Mouse (Mus musculus) MN1 (cell line): ENCODE data around the gene Carhsp1.

ENCODE experiments used
- DNase-seq: peaks from one replicate; pipeline ENCODE4 v3.0.0-alpha.2; 2016; ENCODE audit warnings: low spot score

The Carhsp1 gene

DNA sequence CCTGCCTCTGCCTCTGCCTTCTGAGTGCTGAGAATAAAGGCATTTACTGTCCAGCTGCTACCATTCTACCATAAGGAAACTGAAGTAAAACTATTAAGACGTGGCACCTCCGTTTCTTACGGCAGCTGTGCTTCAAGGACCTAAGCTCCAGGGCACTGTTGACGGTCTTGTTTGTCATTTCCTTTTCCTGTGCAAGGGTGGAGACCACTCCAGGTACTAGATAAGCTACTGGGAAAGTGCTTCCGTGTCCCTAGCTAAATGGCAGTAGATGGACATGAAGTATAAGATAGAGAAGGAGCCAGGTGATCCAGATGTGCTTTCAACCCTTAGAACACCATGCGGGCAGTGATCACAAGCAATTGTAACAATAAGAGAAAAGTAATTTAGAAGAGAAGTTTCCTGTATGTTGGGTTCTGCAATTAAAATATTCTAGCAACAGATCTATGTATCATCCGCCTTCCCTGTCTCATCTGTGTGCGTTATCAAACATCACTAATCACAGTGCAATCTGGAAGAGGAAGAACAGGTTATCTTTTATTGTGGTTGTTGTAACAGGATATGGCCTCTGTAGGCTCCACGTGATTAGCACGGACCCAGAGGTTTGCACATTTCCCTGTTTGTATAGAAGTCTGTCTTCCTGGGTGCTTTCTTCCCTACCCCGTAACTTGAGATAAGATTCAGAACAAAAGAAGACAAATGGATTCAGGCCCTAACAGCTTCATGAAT, 32.3 kb downstream of the Carhsp1 start:
- DNase-seq: no peak

DNA sequence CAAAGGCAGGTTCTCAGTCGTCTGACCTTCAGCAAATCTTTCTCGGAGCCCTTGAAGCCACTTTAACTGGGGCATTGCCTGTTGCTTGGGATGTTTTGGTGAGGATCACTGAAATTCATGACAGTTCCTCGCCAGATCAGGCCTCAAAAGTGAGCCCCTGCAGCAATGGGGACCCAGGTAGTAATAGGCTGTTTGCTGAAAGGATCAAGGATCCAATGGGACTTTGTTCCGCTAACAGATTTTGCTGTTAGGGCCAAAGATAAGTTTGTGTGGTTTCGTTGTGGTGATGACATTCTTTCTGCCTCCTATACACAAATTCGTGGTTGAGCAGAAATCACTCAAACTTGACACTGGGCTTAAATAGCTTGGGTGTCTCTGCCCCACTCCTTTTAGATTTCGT, 33.8 kb downstream of the Carhsp1 start:
- no peak for DNase-seq

DNA sequence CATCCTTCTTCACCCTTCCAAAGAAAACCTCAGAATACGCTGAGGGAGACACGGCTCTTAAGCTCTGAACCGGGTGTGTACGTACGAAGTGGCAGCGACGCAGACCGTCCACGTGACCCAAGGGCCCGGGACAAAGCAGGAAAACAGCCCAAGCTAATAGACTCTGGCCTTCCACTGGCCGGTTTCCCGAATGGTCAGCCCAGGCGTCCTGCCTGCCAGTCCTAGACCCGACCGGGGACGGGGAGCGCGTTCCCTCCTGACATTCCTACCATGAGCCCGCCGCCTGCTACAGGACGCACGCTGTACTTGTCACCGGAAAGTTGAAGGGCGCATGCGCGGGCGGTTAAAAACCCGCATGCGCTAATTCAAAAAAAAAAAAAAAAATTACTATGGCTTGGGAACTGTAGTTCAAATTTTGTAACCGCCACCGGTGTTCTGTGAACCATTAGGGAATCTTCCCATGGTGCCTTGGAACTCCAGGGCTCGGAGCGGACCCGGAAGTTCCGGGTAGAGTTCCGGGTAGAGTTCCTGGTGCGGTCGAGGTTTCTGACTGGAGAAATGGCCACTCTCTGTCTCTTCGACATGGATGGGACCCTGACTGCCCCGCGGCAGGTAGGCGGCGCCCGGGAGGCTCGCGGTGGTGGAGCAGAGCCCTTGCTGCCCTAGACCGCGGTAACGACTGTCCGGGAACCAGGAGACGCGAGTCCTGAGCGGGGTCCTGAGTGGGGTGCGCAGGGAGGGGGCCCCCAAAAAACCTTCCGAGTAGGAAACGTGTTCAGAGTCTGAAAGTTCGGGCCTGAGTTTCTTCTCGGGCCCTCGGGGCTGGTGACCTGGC, 34.5 kb downstream of the Carhsp1 start, which contains the start of the genes Pmm2 and Tmem186:
Gene Pmm2 (plus strand): TSS at position 458 of the 835 bp plus-strand sequence.
Gene Tmem186 (minus strand): TSS at position 496 of the 835 bp plus-strand sequence.
- peak; percentile 96 for DNase-seq

DNA sequence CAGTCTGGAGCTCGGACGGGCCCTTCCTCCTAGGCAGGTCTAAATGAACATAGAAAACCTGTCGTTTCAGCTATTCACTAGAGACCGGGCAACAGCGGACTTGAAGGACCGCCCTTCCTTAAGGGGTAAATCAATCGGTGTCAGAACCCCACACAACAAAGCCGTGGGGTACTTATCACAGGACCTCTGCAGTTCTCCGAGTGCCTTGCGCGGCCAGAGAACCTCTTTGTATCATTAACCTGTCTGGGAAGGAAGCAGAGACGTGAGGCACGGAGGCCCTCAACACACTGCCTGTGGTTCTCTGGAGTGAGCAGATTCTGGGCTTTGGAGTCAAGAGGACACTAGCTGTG, 35.1 kb downstream of the Carhsp1 start:
- DNase-seq: no peak

DNA sequence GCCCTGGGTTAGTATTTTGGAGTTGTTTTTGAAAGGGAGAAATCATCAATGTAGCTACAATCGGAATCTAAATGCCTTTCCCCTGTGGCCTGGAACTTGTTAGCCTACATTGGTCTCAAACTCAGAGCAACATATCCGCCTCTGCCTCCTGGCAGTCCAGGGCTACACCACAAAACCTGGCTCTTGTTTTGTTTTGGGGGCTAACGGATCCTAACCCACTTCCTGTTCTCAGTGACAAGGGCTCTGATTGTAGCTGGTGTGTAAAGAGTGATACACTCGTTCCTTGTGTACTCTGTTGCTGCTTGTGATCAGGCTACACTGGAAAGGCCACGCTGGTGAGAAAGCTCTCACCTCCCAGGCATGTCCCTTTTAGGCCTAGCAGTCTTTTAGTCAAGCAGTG, 40.5 kb downstream of the Carhsp1 start:
- no peak for DNase-seq

DNA sequence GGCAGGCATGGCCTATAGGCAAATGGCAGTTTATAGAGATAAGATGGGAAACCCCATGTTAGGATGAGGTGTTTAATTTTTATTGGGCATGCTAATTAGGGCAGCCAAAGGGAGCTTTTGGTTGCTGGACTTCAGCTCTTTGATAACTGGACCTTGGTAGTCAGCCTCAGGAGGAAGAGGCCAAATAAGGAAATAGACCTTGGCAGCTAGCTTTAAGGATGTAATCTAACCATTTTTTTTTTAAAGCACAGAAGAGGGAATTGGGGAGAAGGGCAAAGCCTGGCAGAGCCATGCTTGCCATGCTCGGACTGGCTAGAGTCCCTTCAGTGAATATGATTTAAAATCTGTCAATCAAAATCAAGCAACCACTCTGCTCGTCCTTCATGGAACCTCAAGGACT, 41.5 kb downstream of the Carhsp1 start:
- DNase-seq: peak; percentile 25

DNA sequence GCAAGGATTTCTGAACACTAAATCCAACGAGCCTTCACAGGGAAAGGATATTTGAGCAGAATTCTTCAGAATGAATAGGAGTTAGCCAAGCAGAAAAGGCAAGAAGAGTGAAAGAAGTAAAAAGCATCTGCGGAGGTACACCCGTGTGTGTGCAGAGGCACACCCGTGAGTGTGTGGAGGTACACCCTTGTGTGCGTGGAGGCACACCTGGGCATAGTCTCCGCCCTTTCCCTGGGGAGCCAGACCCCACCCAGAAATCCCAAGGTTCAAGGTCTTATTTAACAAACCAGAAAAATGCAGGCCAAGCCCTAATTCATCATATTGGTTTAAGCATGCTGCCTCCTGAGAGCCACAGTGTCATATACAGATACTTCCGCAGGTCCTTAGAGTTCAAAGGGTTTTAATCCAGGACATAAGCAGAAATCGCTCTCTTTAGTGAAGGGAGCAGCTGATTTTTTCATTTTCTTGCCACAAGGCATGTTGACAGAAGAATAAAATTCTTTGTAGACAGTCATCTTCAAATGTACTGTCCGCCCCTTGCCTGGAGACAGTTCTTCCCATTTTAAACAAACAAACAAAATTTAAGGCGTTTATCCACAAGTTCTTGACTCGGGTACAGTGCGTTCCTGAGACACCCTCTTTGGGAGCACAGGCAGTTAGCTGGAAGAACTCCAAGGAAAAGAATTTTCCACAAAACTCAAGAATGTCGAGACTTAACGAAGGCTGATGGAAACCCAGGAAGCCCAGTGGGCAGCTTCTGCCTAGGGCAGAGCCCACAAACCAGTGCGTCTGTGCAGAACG, 51.4 kb downstream of the Carhsp1 start:
- DNase-seq: no peak

DNA sequence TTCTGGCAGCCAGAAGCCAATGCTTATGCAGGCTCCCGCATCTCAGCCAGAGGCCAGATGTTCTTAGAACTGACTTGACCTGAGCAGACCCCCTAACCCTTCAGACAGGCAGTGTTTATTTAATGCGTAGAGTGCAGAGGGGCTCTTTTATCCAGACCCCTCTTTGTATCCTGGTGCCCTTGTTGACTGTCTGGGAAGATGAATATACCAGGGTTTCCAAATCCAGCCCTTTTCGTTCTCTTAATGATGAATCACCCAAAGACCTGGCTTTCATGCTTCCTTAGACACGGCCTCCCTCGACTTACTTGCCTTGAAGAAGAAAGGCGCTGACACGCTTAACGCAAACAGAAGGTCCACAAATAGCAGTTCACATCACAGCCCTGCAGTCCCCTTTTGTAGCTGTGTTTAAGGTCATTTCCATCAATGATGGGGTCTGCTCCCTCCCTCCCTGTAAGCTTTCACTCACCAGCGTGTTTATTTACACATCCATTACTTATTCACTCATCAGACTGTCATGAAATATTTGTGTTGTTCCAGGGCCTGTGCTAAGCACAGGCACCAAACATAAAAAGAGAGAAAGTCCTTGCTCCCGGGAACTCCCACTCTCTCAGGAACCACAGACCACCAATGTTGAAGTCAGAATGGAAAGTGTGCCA, 52.2 kb downstream of the Carhsp1 start:
- no peak for DNase-seq

DNA sequence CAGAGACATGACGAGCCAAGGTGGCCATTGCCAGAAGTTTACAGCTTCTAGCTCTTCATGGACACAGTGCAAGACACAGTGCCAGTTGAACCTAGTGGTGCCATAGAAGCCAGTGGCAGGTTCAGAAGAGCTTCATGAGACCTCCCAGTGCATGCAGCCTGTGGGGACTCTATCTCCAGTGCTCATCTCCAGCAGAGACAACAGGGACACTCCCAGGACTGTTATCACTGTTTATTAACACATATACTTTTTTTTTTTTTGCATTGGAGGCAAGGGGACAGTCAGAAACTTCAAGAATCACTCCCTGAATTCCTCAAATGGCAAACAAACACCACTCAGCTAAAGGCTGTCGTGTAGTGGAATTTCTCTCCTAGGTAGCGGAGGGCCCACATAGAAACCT, 58.5 kb downstream of the Carhsp1 start:
- no peak for DNase-seq

DNA sequence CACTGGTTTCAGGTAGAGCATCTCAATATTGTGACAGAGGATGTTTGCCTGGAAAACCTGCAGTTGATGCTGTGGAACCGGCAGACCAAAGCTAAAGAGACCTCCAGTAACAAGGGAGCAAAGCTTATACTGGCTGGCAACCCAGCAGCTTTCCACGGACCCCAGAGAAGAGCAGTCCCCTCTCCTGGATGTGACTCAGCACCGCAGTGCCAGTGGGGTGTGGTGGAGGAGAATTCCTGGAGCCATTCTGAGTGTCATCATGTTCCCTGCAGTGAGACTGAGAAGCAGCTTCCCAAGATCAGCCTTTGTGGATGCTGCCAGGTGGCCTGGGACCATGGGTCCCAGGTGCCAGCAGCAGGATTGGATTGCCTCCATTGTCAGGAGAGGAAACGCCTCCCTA, 58.9 kb downstream of the Carhsp1 start:
- no peak for DNase-seq

DNA sequence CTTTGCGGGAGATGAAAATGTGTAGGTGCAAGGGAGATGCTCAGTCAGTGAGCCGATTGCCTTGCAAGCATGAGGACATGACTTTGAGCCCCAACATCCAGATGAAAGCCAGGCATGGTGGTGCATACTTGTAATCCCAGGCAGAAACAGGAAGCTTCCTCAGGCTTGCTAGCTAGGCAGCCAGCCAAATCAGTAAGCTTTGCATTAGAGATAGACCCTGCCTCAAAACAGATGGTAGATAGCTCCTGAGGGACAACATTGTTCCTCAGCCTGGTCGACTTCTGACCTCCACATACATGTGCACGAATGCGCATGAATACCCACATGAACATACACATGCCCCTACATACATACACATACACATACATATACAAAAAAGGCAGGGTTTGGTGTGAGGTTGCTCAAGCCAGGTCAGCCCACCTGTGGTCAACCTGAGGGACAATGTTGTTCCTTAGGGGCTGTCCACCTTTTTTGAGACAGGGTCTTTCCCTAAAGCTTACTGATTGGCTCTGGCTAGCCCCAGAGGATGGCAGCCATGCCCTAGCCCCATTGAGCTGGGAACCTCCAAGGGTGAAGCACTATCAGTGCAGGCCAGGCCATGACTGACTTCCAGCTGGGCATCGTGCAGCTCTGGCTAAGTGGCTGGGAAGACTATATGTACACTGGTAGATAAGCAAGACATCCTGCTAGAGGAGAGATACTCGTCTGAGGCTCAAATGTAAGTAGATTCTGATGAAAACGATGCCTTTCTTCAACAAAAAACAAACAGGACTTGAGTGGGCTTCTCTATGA, 59.5 kb downstream of the Carhsp1 start:
- DNase-seq: no peak

DNA sequence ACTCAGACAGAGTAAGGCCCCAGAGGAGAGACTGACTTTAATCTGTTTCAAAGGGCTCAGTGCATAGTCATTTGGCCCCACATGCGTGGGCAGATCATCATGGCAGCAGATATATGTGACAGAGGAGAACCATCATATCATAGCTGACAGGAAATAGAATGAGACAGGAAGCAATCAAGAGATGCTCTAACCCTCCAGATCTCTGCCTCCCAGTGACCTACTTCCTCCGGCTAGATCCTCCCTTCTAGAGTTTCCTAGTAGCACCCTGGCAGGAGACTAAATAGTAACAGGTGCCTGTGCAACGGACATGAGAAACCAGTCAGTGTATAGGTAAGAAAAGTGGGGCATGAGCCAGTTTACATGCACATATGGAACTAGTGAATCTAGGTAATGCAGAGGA, 61.6 kb downstream of the Carhsp1 start:
- DNase-seq: no peak
